Mouse (Mus musculus): ENCODE data around the gene Cdh23.

GRCm38 (mm10) chr10:60491538-60491937 is 204.8 kb downstream of the Cdh23 start:
- TF ChIP-seq CTCF (IDR thresholded peaks at IDR 0.05; ENCODE audit: low read depth, low read length) (no peak), TAL1 (conservative IDR thresholded peaks at IDR 0.05; ENCODE audit: low read depth, low read length) (no peak), GATA2 (IDR thresholded peaks at IDR 0.05; ENCODE audit: borderline replicate concordance, low read depth, low read length) (no peak), POLR2AphosphoS5 (IDR thresholded peaks at IDR 0.05; ENCODE audit: insufficient replicate concordance, low read depth, low read length) (no peak)

Measured in G1E (cell line).